Mouse (Mus musculus) regulatory T cell (primary cell): Measurements from ENCODE around the gene Ano9.

Experiments used
- in situ Hi-C: fragments of 300-600 bp; cut with MboI, MseI; formaldehyde crosslinking; loops from one replicate; pipeline ENCODE4 v1.15.1; 2025; ENCODE audit warnings: high pct_unique_total_duplicates

Ano9 gene

DNA sequence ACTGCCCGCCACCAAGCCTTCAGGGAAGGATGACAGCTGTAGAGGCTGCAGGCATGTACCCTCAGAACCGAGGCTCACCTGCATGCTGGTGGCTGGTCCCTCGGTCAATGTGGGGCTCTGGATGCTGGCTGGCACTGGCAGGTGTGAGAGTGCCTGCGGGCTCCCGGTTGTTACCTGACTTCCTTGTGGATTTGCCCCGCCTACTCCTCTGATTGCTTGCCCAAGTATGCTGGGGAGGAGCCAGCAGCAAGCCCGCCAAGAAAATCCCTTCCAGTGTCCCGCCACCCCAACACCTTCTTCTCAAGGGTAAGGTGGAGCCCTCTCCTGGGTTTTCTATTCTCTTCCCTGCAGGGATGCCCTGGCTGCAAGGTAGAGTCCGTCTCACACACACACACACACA is at the start of gene Ano9:
Ano9 (minus strand) TSS at position 171 of the 400 bp plus-strand sequence.
- in situ Hi-C loops: no loop called here

- in situ Hi-C loops: no loop called here
Measured at GRCm38 (mm10) chr7:141164850-141165249, 47.2 kb upstream of the Ano9 start.

GRCm38 (mm10) chr7:141164397-141164796 is 46.8 kb upstream of the Ano9 start:
- in situ Hi-C loops: no loop called here

DNA sequence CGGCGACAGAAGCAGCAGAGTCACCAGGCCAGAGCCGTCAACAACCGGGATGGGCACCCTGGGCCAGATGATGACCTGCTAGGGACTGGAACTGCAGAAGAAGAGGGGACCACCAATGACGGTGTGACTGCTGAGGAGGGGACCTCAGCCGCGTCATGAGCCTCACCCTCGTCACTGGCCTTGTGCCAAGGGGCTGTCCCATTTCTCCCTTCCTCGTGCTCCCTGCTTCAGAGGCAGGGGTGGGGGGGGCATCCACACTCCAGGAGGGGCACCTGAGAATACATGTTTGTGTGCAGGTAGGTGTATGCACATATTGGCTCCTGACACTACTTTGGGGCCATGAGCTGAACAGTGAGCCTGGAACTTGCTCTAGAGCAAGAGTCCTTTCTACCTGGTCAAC is 37.8 kb upstream of the Ano9 start:
- in situ Hi-C loops: no loop called here

GRCm38 (mm10) chr7:141148639-141149038 is 31.0 kb upstream of the Ano9 start:
- in situ Hi-C loops: no loop called here

- in situ Hi-C loops: no loop called here
Measured at GRCm38 (mm10) chr7:141147044-141147443, 29.4 kb upstream of the Ano9 start.

- in situ Hi-C loops: no loop called here
Measured at GRCm38 (mm10) chr7:141146043-141146595, 28.5 kb upstream of the Ano9 start.

DNA sequence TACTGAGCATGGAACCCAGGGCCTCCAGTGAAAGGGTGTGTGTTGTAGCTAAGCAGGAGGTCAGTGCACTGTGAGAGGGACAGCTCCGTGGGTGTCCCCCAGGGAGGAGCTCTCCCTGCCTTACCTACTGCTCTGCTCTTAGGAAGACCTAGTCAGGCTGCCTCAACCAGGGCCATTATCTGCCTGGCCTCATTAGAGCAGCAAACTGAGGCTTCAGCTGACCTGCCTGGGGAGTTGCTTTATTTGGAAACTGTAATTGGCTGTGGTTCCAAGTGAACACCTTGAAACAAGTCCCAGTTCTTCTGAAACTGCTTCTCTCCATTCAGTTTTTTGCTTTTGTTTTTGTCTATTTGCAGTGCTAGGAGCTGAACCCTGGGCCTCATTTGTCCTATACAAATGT is 27.8 kb upstream of the Ano9 start:
- in situ Hi-C loops: no loop called here

GRCm38 (mm10) chr7:141144650-141145049 is 27.0 kb upstream of the Ano9 start:
- in situ Hi-C loops: no loop called here

GRCm38 (mm10) chr7:141143861-141144260 is 26.3 kb upstream of the Ano9 start:
- in situ Hi-C loops: no loop called here

DNA sequence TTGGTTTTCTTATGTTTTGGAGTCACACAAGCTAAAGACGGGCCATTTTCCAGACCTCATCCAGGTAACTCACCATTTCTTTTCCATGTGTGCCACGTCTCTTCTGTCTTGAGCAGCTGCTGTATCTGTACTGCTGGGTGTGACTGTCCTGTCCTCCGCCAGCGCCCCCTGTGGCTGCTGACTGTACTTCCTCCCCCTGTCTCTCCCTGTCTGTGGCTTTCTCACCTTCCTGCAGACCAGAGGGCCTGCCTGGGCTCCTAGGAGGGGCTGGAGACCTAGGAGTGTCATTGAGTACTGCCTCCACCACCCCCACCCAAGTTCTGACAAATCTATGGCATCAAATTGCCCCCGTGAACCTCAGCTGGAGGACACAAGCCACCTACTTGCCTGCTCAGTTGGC is 25.5 kb upstream of the Ano9 start:
- in situ Hi-C loops: no loop called here

DNA sequence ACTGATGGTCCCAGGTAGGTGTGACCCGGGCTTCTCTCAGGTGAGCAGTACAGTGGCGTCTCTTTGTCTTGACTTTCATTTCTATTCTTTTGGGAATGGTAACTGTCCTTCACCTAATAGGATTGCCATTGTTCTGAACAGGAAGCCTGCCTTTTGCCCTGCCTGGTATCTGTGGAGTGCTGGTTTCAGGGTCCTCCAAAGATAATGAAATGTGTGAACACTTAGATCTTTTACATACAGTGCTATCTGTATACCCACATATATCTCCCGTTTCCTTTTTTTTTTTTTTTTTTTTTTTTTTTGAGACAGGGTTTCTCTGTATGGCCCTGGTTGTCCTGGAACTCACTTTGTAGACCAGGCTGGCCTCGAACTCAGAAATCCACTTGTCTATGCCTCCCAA is 23.7 kb upstream of the Ano9 start:
- in situ Hi-C loops: no loop called here

DNA sequence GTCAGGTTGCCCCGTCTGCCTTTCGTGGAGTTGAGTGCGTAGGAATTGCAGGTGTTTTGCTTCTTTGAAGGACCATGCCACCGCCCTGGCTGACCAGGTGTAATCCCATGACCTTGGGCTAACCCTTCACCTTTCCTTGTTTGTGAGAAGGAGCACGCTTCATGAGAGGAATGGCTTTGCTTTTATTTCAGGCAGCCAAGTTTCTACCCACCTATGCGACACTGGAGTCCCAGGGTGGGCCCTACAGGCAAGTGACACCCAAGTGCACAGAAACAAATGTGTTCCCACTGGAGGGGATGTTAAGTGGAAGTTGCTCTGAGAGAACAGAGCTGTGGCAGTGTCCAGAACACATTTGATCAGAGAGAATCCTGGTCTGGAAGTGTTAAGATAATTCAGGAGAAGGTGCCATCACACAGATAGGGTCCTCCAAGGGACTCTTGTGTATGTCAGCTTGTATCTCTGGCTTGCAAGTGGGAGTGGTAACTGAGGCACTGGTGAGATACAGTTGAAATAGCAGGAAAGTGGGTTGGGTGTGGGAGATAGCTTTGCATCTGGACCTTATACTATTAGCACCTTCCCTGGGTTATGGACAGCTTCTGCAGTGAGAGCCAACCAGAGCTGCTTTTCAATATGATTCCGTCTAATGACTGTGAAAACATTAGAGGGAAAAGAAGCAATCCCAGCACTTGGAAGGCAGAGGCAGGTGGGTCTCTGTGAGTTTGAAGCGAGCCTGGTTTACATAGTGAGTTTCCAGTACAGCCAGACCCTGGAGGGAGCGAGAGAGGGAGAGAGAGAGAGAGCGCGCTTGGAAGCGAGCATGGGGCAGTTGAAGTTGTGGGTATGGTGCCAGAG is 14.5 kb upstream of the Ano9 start:
- in situ Hi-C loops: loop anchor here (5.0 kb wide), 2 partner anchors 40 to 45 kb away; partner anchors contain the start of gene Rnh1

DNA sequence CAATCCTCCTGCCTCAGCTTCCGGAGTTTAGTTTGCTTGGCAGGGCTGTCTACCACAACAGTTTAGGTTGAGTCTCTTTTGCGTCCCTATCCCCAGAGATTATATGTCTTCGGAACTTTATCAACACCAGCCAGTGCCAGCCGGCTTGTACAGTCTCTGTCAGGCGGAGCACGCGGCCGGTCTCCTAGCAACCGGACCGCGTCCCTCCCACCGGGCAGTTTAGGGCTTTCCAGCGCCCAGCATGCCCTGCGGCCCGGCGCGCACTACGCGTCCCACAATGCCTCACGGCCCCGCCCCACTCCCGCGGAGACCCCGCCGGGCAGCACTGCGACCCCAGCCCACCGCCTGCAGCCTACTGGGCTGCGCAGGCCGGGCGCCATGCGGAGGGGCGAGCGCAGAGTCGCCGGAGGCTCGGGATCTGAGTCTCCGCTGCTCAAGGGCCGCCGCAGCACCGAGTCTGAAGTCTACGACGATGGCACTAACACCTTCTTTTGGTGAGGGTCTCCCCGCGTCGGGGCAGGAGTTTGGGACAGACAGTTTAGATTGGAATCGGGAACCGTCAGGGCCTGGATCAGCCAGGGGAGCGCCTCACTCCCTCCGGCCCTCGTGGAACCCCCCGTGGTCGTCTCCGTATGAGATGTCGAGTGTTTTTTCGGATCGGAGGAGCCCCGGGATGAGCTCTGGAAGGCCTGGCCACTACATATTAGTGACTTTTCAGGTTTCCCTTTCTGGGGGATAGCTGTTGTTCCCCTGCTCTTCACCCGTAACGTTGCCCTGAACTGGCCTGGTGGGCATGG is 13.6 kb upstream of the Ano9 start:
- in situ Hi-C loops: loop anchor here (5.0 kb wide), 2 partner anchors 41 to 44 kb away; partner anchors contain the start of gene Rnh1

GRCm38 (mm10) chr7:141123517-141123856 is 5.9 kb upstream of the Ano9 start:
- in situ Hi-C loops: no loop called here

- in situ Hi-C loops: no loop called here
Measured at GRCm38 (mm10) chr7:141122689-141123516, 5.3 kb upstream of the Ano9 start.

- in situ Hi-C loops: no loop called here
Measured at GRCm38 (mm10) chr7:141122245-141122644, 4.6 kb upstream of the Ano9 start, which contains the start of gene Ptdss2. Gene Ptdss2 (plus strand): TSS chr7:141122382.

- in situ Hi-C loops: no loop called here
Measured at GRCm38 (mm10) chr7:141121051-141121531, 3.5 kb upstream of the Ano9 start.

- in situ Hi-C loops: no loop called here
Measured at GRCm38 (mm10) chr7:141120605-141121004, 3.0 kb upstream of the Ano9 start.

DNA sequence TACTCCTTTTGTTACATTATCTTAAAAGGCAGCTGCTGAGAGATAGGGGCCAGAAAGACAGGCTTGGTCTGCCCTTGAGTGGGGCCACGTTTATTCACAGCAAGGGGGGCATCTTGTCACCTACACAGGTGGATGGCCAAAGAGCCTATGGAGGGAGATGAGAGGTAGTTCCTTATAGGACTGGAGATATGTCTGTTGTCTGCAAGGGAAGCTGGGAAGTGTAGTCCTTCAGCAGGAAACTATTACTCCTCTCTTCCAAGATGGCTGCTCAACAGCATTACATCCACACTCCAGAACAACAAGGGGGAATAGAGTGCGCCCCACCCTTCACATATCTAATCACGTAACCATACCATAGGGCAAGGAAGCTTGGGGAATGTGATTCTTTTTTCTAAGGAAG is 1.9 kb upstream of the Ano9 start:
- in situ Hi-C loops: no loop called here

GRCm38 (mm10) chr7:141115874-141116273 is 1.7 kb downstream of the Ano9 start:
- in situ Hi-C loops: no loop called here
